Mouse (Mus musculus) right cerebral cortex, adult 18-20 months (tissue): Measurements from ENCODE around the gene 1110025L11Rik.
"Not testable (repeated sequence)": the region's sequence is repeated elsewhere in the genome, so short reads cannot be mapped to it uniquely, and the experiment has no call there.

Source experiments
- DNase-seq: peaks from one replicate; pipeline ENCODE4 v3.0.0; 2022; ENCODE audit warnings: mixed read lengths

1110025L11Rik gene

DNA sequence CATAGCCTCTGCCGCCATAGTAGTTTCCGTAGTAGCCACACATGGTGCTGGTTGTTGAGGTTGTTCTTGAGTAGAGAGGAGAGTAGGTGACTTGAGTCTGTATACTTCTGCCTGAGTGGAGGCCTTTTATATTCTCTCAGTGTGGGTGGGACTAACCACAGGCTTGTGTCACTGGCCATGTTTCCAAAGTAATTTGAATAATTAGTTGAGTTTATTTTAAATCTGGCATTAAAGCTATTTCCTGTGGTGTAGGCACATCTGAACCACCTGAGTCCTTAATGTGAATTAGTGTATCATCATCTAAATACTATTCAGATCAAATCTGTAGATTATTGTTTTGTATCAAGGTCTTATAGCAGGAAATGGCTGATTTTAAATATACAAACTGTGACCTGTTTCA, at the start of gene 1110025L11Rik:
Gene 1110025L11Rik, minus strand, starts transcription at position 101 of the 400 bp plus-strand sequence.
- not testable (repeated sequence) for DNase-seq

DNA sequence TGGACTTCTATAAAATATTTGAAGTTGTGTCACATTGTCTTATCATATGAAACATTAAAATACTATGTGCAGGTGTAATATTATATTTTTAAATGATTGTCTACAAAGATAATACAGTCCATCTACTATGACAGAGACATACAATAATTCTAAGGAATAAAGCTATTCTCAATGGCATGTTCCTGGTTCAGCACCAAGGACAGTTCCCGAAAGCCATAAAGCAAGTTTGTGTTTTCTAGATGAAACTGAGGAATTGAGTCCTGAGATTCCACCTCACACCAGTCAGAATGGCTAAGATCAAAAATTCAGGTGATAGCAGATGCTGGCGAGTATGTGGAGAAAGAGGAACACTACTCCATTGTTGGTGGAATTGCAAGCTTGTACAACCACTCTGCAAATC, 7.2 kb upstream of the 1110025L11Rik start:
- not testable (repeated sequence) for DNase-seq

DNA sequence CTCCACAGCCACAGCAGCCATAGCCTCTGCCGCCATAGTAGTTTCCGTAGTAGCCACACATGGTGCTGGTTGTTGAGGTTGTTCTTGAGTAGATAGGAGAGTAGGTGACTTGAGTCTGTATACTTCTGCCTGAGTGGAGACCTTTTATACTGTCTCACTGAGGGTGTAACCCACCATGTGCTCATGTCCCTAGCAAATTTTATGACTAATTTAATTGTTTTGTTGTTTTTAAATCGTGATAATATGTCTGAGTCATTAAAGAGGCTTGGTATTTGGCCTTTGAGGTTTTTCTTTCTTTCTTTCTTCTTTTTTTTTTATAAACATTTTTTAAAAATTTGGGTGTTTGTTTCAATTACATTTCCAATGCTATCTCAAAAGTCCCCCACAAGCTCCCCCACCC, 16.0 kb downstream of the 1110025L11Rik start, which contains the start of gene Krtap6-5:
Gene Krtap6-5, minus strand, starts transcription at position 101 of the 400 bp plus-strand sequence.
- no peak for DNase-seq

DNA sequence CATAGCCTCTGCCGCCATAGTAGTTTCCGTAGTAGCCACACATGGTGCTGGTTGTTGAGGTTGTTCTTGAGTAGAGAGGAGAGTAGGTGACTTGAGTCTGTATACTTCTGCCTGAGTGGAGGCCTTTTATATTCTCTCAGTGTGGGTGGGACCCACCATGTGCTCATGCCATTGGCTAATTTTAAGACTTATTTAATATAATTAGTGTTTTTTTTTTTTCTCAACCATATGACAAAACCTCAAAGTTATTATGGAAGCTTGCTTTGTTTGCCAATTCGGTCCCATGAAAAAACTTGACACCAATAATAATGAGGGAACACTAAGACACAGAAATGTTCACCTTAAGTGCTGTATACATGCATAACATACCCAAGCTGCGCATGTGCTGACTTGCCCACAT, 22.4 kb downstream of the 1110025L11Rik start, which contains the start of gene Gm10228:
Gene Gm10228, minus strand, starts transcription at position 101 of the 400 bp plus-strand sequence.
- not testable (repeated sequence) for DNase-seq

DNA sequence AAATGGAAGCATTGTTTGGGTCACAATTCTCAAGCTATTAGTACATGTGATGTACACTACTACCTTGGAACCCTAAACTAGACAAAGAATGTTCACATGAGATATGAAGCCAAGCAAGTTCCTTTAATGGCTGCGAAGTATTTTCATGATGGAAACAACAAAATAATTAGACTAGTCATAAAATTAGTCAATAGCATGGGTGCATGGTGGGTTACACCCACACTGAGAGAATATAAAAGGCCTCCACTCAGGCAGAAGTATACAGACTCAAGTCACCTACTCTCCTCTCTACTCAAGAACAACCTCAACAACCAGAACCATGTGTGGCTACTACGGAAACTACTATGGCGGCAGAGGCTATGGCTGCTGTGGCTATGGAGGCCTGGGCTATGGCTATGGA, 32.4 kb downstream of the 1110025L11Rik start, which contains the start of gene Krtap6-1:
Gene Krtap6-1, plus strand, starts transcription at position 301 of the 400 bp plus-strand sequence.
- DNase-seq = not testable (repeated sequence)

DNA sequence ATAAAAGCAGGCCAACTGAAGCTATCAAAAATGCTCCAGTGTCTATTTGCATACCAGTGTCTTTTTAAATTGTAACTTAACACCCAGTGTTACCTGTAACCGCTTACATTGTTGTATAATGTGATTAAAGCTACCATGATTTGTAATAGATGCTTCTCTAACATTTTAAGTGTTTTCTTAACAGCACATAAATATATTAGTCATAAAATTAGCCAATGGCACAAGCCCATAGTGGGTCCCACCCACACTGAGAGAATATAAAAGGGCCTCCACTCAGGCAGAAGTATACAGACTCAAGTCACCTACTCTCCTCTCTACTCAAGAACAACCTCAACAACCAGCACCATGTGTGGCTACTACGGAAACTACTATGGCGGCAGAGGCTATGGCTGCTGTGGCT, 48.8 kb downstream of the 1110025L11Rik start, which contains the start of gene Gm10229:
Gene Gm10229, plus strand, starts transcription at position 301 of the 400 bp plus-strand sequence.
- DNase-seq = not testable (repeated sequence)

DNA sequence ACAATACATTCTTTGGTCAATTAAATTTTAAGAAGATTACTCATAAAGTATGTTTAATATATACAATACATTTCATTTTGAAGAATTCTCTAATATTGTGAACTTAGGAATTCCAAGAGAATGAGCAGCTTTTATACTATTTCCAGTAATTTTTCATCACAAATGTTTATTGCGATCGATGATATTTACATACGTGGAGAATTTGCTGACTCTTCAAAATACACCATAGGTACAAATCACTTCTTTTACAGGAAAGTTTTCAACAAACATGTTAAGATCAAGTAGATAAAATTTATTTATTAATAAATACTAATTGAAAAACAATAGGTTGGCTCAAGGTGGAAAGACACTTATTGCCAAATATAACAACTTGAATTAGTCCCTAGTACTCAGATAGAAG, 49.8 kb downstream of the 1110025L11Rik start:
- DNase-seq = no peak
